Mouse (Mus musculus): ENCODE measurements around the gene Drc3.
A peak's percentile ranks its signal among the peaks of the same experiment; 100 is the strongest.

Drc3 gene

DNA sequence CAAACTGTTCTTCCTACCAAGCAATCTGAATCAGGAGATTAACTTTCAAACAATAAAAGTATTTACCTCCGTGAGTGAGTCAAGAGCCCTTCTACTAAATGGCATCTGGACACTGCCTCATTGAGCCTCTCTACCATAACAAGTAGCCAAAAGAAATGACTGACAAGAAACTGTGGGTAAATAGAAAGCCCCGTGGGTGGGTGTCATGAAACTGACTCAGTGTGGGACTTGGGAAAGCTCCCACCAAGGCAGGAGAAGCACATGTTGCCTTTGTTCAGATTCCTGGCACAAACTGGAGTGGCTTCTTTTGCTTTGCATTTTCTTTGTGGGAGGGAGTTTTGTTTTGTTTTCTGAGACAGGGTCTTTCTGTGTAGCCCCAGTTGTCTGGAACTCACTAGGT lies 17.4 kb upstream of the Drc3 start:
- no peak for DNase-seq (ENCODE audit: low read depth, low spot score)

DNA sequence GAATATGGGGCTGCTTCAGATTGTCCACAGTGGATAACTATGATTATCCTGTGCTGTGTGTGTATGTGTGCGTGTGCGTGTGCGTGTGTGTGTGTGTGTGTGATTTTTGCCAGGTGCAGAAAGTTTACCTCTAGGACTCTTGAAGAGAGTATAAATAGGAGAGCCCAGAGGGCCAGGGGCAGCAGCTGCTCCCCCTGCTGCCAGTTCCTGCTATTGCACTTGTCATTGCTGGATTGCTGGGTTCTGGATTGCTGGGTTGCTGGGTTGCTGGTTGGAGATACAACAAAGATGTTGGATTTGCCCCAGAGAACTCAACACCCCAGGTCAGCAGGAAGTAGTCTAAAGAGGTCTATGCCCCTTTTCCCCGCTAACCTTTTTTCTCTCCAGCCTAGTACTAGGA lies 14.8 kb upstream of the Drc3 start:
- no peak for DNase-seq (ENCODE audit: low read depth, low spot score)

DNA sequence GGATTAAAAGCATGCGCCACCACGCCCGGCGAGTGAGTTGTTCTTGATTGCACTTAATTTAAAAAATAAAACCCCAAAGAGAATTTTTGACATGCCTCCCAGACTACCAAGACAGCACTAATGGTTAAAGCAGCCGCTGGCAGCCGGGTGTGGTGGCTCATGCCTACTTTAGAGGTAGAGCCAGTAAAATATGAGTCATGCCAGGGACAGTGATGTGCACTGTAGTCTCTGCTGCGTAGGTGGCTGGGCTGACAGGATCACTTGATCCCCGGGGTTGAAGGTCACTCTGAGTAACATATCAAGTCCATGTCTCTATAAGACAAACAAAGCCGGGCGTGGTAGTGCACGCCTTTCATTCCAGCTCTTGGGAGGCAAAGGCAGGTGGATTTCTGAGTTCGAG lies 13.8 kb upstream of the Drc3 start:
- DNase-seq (ENCODE audit: low read depth, low spot score): no peak

DNA sequence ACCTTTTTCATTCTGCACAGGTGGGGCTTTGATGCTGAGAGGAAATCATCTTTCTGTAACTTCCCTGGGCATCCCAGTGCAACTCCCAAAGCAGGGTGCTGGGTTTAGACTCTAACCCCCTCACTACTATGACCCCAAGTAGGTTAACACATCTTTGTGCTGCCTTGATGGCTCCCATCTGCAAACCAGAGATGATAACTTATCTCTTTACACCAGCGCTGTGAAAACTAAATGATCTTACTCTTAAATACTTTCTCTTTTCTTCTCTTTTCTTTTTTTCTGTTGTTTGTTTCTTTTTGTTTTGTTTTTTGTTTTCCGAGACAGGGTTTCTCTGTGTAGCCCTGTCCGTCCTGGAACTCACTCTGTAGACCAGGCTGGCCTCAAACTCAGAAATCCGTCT lies 7.3 kb upstream of the Drc3 start:
- DNase-seq (ENCODE audit: low read depth, low spot score): no peak

DNA sequence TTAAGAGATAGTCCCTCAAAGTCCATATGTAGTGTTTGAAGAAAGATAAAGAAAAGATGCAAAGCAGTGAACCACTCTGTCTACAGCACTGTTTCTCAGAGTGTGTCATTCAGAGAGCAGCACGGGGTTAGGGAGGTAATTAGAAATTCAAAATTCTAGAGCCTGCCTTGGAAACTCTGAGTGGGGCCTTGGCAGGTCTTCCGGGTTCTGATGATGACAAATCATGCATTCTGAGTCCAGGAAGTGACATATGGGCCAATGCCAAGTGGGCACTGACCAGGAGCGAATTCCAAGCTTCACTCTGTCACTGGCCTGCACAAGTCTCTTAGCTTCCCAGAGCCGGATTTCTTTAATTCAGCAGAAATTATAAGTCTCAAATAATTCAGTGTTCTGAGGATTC lies 6.6 kb upstream of the Drc3 start:
- no peak for DNase-seq (ENCODE audit: low read depth, low spot score)

DNA sequence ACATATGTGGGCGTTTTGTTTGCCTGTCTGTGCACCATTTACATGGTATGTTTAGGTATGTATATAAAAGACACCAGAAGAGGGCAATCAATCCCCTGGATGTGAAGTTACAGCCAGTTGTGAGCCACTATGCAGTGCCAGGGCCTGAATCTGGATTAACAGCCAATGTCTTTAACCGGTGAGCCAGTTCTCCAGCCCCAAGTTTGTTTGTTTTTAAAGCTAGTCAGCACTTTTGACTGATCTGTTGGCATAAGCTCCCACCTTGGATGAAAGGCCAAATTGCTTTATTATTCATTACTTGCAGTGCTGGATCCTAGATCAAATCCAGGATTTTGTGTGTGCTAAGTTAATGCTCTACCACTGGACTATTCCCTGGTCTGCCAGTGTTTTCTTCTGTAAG lies 1.7 kb upstream of the Drc3 start:
- DNase-seq (ENCODE audit: low read depth, low spot score): no peak

DNA sequence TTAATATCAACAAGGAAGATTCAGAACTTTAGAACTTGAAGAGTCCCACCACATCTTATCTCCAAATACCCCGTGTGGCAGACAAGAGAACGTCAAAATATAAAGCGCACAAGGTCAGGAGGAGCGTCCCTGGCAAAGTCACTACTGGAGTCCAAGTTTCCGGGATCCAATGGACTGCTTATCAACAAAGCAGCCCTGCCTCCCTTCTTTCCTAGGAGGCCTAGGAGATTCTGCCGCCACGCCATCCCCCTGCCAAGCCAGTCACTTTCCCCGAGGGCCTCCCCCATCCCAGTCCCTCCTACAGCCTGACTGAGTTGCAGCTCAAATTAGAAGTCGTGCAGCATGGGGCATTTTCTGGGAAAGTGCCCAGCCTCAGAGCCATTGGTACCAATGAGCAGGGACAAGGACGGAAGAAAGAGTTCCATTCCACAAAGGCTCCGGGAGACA lies 1.2 kb upstream of the Drc3 start:
- no peak for DNase-seq (ENCODE audit: low read depth, low spot score)

DNA sequence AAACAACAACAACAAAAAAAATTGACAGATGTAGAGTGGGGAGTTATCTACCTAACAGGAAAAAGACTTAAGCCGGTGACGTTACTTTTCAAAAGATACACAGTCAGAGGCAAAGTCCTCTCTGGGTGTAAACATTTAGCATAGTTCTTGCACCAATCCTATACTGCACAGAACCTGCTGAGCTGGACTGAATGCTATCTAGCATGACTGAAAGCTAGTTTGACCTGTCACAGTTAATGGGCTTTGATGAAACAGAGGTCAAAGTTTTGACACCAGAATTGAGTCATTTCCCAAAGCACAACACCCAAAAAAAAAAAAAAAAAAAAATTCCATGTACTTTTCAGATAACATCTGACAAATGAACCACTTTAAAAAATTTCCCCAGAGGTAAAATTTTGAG lies 2.8 kb downstream of the Drc3 start:
- DNase-seq (ENCODE audit: low read depth, low spot score): no peak

DNA sequence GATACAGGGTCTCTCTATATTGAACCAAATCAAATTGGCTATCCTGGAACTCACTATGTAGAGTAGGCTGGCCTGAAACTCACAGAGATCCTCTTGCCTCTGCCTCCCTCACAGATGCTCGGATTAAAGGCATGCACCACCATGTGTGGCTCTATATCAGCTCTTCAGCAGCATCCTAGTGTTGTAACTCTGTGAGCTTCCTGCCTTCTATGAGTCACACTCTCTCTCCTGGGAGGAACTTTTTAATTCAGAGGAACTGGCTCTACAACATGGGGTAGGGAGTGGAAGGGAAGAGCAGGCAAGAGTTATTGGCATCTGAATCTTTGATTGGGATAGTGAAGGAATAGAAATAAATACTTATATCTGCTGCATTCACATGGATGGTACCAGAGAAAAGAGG lies 4.0 kb downstream of the Drc3 start:
- DNase-seq (ENCODE audit: low read depth, low spot score): no peak

DNA sequence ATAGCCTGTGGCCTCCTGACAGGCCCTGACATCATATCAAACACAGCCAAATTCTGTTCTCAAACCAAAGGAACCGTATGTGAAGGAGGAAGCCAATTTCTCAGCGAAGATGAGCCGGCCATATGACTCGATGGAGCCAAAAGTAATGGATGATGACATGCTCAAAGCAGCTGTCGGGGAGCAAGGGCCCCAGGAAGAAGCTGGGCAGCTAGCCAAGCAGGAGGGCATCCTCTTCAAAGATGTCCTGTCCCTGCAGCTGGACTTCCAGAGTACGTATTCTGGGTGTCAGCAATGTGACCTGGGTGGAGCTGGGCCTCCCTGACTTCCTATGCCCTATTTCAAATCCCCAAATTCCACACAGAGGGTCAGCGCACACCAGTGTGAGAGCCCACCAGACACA lies 5.4 kb downstream of the Drc3 start:
- DNase-seq (ENCODE audit: low read depth, low spot score): no peak

DNA sequence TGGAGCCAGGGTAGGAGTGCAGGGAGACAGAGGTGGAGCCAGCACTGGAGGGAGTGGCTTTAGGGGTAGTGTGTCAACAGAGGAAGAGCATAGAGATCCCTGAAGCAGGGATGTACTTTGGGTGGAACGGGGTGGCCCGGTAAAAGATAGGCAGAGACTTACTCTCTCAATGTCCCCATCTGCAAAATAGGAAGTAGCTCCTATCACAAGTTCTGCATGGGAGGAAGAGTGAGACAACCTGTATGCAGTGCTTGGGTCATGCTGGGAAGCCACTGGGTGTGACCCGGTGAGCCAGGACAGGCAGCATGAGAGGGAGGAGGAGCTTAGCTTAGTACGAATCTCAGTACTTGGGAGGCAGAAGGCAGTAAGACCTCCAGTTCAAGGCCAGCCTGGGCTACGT lies 6.0 kb downstream of the Drc3 start:
- no peak for DNase-seq (ENCODE audit: low read depth, low spot score)

DNA sequence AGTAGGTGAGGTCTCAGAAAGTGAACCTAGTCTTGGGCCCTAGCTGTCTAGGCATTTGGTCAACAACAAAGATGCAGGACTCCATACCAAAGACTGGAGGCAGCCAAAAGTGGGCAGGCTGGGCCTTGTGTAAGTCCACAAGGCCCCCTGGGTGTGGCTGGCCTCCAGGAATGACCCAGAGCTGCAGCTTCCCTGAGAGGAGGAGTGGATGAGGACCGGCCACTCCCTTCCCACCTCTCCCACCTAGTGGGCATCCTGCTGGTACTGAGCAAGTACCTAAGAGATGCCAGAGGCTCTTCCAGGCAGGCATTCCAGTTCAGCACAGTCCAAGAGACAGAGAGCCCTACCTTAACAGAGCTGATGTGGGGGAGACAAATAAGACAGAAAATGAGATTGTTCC lies 6.8 kb downstream of the Drc3 start:
- no peak for DNase-seq (ENCODE audit: low read depth, low spot score)

DNA sequence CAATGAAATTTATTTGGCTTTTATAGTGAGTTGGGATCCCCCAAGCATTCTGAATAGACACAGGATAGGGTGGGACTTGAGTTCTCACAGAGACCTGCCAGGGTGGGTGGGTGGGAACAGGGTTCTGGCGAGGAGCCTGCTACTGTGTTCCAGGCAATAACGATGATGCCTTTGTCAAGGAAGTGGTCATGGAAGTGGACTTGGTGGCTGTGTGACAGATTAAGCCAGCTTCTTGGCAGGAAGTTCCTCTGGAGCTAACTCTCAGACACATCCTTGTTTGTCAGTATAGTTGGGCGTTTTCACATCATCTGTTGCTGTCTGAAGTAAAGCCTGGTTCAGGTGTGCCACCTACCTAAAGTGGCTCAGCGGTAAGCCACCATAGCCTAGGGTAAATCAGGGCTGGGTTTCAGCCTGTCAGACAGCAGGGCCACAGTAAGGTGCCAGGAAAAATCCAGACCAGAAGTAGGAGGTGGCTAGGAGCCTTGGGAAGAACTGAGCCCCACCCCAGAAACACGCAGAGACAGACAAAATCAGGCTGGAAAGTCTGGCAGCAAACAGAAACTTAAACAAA lies 7.6 kb downstream of the Drc3 start:
- no peak for DNase-seq (ENCODE audit: low read depth, low spot score)

DNA sequence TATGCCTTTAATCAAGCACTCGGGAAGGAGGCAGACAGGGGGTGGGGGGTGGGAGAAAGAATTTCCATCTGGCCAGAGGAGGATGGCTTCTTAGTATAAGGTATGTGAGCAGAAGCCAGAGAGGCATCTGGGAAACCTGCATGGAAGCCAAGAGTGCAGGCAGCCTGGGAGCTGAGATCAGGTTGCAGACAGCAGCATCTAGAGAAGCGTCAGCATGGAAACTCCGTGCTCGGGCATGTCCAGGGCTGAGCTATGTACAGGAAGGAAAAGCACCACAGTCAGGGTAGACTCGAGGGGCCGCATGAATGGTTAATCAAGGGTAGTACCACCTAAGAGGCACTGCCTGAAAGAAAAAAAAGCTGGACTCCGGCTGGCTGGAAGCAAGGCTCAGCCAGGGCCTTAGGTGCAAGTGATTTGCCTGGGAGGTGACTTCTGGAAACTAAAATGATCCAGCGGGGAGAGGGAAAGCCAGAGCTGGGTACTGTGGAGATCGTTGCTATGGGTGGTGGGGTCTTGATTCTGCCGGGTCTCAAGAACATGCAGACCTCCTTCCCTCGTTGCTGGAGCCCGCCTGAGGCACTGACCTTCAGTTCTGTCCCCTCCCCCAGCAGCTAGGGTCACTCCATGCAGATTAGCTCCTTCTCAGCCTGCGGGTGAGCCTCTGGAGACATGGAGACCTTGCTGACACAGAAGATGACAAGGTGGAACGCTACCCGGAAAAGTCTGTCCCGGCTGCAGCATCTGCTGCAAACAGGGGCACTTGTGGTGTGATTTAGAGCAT lies 13.3 kb downstream of the Drc3 start:
- DNase-seq (ENCODE audit: low read depth, low spot score): no peak

DNA sequence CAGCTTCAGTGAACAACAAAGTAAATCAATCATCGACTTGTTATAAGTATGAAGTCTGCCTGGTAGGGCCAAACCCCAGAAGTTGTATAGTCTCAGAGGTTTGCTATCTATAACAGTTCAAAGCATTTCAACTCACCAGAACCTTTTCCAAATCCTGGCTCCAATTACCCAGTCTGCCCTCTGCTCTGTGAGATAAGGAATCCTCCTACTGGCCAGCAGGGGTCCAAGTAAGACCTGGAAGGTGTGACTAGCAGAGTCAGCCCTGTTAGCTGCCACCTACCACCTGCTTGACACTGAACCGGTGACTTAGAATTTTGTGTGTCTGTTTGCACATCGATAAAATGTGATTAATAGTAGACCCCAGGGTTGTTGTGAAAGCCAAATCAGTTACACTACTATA lies 14.1 kb downstream of the Drc3 start:
- no peak for DNase-seq (ENCODE audit: low read depth, low spot score)

DNA sequence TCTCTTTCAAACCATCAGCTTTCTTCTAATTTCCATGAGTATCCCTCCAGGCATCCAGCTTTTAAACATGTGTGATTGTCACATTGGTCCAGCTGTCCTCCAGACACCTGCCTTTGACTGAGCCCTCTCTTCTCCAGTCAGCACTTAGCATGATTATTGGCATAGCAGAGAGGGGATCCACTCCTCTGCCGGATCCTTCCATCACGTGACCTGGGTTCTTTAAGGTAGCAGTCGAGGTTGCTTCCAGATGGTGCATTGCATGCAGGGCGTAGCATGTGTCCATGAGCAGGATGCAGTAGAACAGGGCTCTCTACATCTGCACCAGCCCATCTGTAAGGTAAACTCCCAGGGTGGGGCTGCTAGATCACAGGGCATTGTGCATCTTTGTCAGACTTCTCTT lies 15.8 kb downstream of the Drc3 start:
- DNase-seq (ENCODE audit: low read depth, low spot score): no peak

DNA sequence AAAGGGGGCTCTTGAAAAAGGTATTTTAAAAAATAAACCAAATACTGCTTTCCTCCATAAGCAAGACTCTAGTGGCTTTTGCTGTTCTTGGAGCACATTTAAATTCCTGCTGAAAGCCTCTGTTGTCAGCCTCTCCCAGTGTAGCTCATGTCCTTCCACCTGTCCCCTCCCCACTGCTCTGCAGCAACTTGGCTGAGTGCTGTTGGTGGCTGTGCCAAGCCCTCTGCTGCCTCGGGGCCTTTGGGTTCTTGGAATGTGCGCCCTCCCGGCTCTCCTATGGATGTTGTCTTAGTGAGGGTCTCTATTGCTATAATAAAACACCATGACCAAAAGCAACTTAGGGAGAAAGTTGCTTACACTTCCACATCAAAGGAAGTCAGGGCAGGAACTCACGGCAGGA lies 16.3 kb downstream of the Drc3 start:
- no peak for DNase-seq (ENCODE audit: low read depth, low spot score)

DNA sequence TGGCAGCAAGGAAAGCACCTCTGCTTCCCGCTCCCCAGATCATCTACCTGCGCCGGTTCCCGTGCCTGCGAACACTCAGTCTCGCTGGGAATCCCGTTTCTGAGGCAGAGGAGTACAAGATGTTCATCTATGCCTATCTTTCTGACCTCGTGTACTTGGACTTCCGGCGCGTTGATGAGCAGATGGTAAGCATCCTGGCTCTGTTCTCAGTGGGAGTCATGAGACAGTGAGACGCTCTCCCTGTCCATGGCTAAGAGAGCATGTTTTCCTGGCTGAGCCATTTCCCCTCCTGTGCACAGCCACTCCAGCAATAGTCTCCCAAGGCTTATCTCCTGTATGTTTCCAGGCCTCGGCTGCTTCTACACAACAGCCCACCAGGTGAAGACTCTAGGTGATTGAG lies 17.3 kb downstream of the Drc3 start:
- DNase-seq (ENCODE audit: low read depth, low spot score): no peak

DNA sequence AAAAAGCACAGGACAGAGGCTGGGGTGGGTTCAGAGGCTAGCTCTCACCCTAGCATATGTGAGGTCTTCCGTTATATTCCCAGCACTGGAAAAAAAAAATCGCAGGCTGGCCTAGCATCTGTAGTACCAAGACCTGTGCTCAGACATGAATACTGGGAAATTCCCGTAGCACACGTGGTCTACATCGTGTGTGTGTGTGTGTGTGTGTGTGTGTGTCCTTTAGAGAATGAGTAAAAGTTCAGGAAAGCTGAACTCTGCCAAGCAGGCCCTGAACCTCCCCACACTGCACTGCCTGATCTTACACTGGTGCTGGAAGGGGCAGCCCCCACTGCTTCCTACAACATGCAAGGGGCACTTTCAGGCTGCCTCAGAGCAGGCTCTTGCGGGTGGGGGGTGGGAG lies 21.4 kb downstream of the Drc3 start:
- DNase-seq (ENCODE audit: low read depth, low spot score): no peak

DNA sequence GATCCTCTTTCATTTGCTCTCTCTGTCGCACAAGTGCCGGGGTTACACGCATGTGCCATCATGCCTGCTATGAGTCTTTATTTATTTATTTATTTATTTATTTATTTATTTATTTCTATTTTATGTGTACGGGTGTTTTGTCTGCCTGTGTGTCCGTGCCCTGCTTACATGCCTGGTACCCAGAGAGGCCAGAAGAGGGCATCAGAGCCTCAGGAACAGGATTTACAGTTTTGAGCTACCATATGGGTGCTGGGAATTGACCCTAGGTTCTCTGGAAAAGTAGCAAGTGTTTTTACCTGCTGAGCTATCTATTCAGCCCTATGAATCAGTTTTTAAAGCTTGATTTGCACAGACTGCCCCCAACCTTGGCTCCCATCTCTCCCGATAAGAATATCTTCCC lies 30.4 kb downstream of the Drc3 start:
- no peak for DNase-seq (ENCODE audit: low read depth, low spot score)

DNA sequence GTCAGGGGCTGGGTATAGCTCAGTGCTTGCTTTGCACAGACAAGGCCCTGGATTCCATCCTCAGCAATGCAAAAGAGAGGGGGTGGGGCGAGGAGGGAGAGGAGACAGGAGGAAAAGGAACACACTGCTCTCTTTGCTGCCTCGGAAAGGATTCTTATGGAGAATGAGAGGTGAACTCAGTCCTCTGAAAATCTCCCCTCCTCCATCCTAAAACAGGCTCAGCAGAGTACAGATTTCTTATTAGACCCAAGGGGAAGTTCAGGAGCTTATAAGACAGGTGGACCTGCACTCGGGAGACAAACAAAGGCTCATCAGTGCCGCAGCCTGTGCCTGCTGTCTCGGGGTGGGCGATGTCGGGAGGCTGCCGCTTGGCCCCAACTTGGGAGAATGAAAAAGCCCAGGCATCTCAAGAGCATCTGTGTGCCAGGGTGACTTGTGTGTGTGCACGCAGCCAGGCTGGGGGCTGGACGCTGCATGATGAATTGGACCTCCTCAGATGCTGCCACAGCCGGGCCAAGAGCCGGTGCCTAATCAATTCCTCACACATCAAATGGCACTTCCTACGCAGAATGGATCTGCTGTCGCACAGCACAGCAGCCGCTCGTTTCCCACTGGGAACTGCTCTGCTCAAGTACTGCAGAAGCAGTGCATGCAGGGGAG lies 31.8 kb downstream of the Drc3 start:
- peak; percentile 40 for DNase-seq (ENCODE audit: low read depth, low spot score)

DNA sequence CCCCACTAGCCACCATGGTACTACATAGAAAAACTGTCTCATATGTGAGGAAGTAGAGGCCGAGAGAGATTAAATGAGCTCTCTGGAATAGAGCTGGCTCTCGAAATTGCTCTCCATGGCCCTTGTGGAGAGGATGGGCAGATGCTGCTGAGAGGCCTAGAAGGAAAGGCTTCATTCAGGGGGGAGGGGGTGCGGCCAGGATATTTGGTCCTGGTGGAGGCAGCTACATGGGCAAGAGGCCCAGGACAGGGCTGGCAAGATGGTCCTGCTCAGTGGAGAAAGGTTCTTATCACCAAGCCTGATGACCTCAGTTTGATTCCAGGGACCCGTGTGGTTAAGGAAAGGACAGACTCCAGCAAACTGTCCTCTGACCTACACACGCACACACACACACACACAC lies 32.8 kb downstream of the Drc3 start:
- no peak for DNase-seq (ENCODE audit: low read depth, low spot score)

DNA sequence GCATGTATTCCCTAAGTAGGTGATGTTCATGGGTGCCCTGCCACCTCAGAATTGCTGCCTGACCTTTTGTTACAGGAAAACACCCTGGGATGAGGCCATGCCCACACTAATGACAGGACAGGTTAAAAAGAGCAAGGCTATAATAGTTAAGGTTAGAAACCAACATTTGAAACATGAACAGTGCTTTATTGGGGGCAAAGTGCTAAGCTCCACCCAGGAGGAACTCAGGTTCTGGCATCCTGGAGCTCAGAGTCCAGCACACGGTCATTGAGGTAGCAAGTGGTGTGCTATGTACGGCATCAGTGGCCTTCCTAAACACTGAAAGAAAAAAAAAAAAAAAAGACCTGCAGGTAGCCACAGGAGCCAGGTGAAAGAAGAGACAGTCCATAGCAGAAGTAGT lies 34.8 kb downstream of the Drc3 start:
- DNase-seq (ENCODE audit: low read depth, low spot score): no peak

All from brain, embryonic 18.5 days (tissue).